Mouse (Mus musculus): ENCODE results near the gene Treml2. TPM values are rescaled to one million over a fixed set of nuclear protein-coding genes. Genes with fewer than 3 reads are reported as not detected.

Gene Treml2
- polyA plus RNA-seq, 1 experiment from 2014 or later, result 4.8 TPM

DNA sequence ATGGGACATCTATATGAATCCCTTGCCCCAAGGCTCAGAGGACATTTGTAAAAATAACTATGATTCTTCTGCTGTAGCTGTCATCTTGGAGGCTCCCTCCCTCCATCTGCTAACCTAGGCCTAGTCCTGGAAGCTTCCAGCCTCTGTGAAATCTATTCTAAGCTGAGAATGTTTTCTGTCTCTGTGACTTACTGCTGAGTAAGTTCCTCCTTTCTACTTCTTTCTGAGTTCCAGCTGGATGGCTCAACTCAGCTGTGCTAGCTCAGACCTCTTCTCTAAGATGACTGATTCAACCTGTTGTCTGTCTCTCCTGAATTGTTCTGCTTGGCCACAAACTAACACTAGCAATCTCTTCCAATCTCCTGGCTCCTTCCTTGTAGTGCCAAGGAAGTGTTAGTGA lies 20.9 kb upstream of the Treml2 start:
- Histone ChIP-seq H3K4me3 (ENCODE audit: low read depth, low read length) (no peak overlapping the region), H3K9ac (ENCODE audit: low read depth, low read length) (no peak overlapping the region), H3K4me2 (no peak overlapping the region), H3K36me3 (ENCODE audit: control insufficient read depth, insufficient read depth, low read length) (no peaks in the 10 kb centered on the region), H3K27me3 (replicated peaks; ENCODE audit: control insufficient read depth, insufficient read depth, low read length) (no peaks in the 10 kb centered on the region), H3K27ac (ENCODE audit: low read depth, low read length) (no peak overlapping the region), H3K9me3 (ENCODE audit: control insufficient read depth, low read length) (no peaks in the 10 kb centered on the region), H3K4me1 (replicated peaks; ENCODE audit: control insufficient read depth, insufficient read depth, low read length) (peaks cover 12% of the 10 kb centered on the region)
- ATAC-seq (replicated peaks; ENCODE audit: low FRiP score) (no peak), DNase-seq (ENCODE audit: low spot score) (no peak)

DNA sequence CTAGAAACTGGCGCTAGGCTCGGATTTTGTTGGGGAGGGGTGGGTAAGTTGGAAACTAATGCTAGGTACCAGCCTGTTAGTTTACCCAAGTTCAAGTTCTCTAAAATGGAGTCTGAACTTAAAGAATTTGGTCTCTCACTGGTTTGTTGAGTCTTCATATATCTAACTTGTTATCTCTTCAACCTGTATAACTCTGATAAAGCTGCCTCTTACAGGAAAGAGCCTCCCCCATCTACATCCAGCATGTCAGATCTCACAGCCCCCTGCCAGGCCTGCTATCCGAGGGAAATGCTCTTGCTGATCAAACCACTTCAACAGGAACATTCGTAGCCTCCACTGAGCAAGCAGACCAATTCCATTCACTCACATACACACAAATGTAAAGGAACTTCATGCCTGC lies 20.3 kb upstream of the Treml2 start:
- 64% methylated on average over 4 of the region's 4 CpGs for WGBS
- Histone ChIP-seq H3K4me1 (replicated peaks; ENCODE audit: control insufficient read depth, insufficient read depth, low read length) (peaks cover 12% of the 10 kb centered on the region), H3K4me2 (no peak overlapping the region), H3K9ac (ENCODE audit: low read depth, low read length) (no peak overlapping the region), H3K27me3 (replicated peaks; ENCODE audit: control insufficient read depth, insufficient read depth, low read length) (no peaks in the 10 kb centered on the region), H3K27ac (ENCODE audit: low read depth, low read length) (no peak overlapping the region), H3K36me3 (ENCODE audit: control insufficient read depth, insufficient read depth, low read length) (no peaks in the 10 kb centered on the region), H3K9me3 (ENCODE audit: control insufficient read depth, low read length) (no peaks in the 10 kb centered on the region), H3K4me3 (ENCODE audit: low read depth, low read length) (no peak overlapping the region)
- ATAC-seq (replicated peaks; ENCODE audit: low FRiP score) (no peak), DNase-seq (ENCODE audit: low spot score) (no peak)

- Histone ChIP-seq H3K9me3 (ENCODE audit: control insufficient read depth, low read length) (no peaks in the 10 kb centered on the region), H3K9ac (ENCODE audit: low read depth, low read length) (peak overlapping the region; percentile 72), H3K36me3 (ENCODE audit: control insufficient read depth, insufficient read depth, low read length) (no peaks in the 10 kb centered on the region), H3K4me3 (ENCODE audit: low read depth, low read length) (peak overlapping the region; percentile 49), H3K4me1 (replicated peaks; ENCODE audit: control insufficient read depth, insufficient read depth, low read length) (peaks cover 12% of the 10 kb centered on the region), H3K4me2 (peak overlapping the region; percentile 75), H3K27me3 (replicated peaks; ENCODE audit: control insufficient read depth, insufficient read depth, low read length) (no peaks in the 10 kb centered on the region), H3K27ac (ENCODE audit: low read depth, low read length) (peak overlapping the region; percentile 57)
- no peak for DNase-seq (ENCODE audit: low spot score)
- ATAC-seq (replicated peaks; ENCODE audit: low FRiP score), result peak; percentile 56
- WGBS, result 31% methylated on average over 18 of the region's 18 CpGs
These were observed 18.2 kb upstream of the Treml2 start for GRCm38 (mm10) chr17:48280943-48281738.

- Histone ChIP-seq H3K9ac (ENCODE audit: low read depth, low read length) (peak overlapping the region; percentile 72), H3K27me3 (replicated peaks; ENCODE audit: control insufficient read depth, insufficient read depth, low read length) (no peaks in the 10 kb centered on the region), H3K36me3 (ENCODE audit: control insufficient read depth, insufficient read depth, low read length) (no peaks in the 10 kb centered on the region), H3K4me2 (peak overlapping the region; percentile 75), H3K4me1 (replicated peaks; ENCODE audit: control insufficient read depth, insufficient read depth, low read length) (peaks cover 12% of the 10 kb centered on the region), H3K27ac (ENCODE audit: low read depth, low read length) (peak overlapping the region; percentile 57), H3K4me3 (ENCODE audit: low read depth, low read length) (peak overlapping the region; percentile 49), H3K9me3 (ENCODE audit: control insufficient read depth, low read length) (no peaks in the 10 kb centered on the region)
- ATAC-seq (replicated peaks; ENCODE audit: low FRiP score) (peak; percentile 65), DNase-seq (ENCODE audit: low spot score) (no peak)
- 5% methylated on average over 3 of the region's 3 CpGs for WGBS
These were observed 17.6 kb upstream of the Treml2 start for GRCm38 (mm10) chr17:48281739-48282085.

DNA sequence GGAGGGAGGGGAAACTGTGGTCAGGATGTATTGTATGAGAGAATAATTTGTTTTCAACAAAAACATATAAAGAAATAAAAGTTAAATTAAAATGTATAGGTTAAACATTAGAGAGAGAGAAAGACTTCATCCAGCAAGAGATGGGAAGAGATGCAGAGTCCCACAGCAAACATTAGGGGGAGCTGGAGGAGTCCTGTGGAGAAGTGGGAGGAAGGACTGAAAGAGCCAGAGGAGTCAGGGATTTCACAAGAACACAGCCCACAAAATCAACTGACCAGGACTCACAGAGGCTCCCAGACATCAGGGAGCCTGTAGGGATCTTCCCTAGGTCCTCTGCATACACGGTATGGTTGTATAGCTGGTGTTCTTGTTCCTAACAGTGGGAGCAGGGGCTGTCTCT lies 12.5 kb upstream of the Treml2 start:
- Histone ChIP-seq H3K9me3 (ENCODE audit: control insufficient read depth, low read length) (no peaks in the 10 kb centered on the region), H3K27ac (ENCODE audit: low read depth, low read length) (no peak overlapping the region), H3K36me3 (ENCODE audit: control insufficient read depth, insufficient read depth, low read length) (no peaks in the 10 kb centered on the region), H3K4me3 (ENCODE audit: low read depth, low read length) (no peak overlapping the region), H3K27me3 (replicated peaks; ENCODE audit: control insufficient read depth, insufficient read depth, low read length) (no peaks in the 10 kb centered on the region), H3K4me2 (no peak overlapping the region), H3K4me1 (replicated peaks; ENCODE audit: control insufficient read depth, insufficient read depth, low read length) (peaks cover 5% of the 10 kb centered on the region; the same call in 1 of the 2 replicates), H3K9ac (ENCODE audit: low read depth, low read length) (no peak overlapping the region)
- ATAC-seq (replicated peaks; ENCODE audit: low FRiP score), result no peak
- 30% methylated on average over 1 of the region's 1 CpGs for WGBS
- no peak for DNase-seq (ENCODE audit: low spot score)

DNA sequence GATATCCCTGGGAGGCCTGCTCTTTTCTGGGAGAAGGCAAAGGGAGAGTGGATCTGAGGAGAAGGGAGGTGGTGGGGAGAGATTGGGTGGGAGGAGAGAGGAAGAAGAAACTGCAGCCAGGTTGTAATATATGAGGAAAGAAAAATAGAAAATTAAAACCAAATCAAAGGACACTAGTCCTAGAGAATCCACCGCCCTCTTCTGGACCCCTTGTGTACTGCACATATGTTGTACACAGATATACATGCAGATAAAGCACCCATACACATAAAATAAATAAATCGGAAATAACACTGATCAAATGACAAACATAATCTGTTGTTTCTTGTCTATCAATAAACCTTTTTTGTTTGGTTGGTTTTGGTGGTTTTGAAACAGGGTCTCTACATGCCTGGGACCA lies 12.0 kb upstream of the Treml2 start:
- WGBS, result 51% methylated on average over 2 of the region's 2 CpGs
- DNase-seq (ENCODE audit: low spot score), result no peak

GRCm38 (mm10) chr17:48293500-48294194 lies 5.7 kb upstream of the Treml2 start:
- 59% methylated on average over 5 of the region's 5 CpGs for WGBS
- H3K4me2 ChIP-seq, result no peak overlapping the region
- ATAC-seq (replicated peaks; ENCODE audit: low FRiP score) (no peak), DNase-seq (ENCODE audit: low spot score) (no peak)
- H3K27ac ChIP-seq (ENCODE audit: low read depth, low read length), result no peak overlapping the region
- H3K36me3 ChIP-seq (ENCODE audit: control insufficient read depth, insufficient read depth, low read length), result no peaks in the 10 kb centered on the region
- peaks cover 4% of the 10 kb centered on the region for H3K4me1 ChIP-seq (replicated peaks; ENCODE audit: control insufficient read depth, insufficient read depth, low read length)
- H3K9ac ChIP-seq (ENCODE audit: low read depth, low read length), result no peak overlapping the region
- H3K9me3 ChIP-seq (ENCODE audit: control insufficient read depth, low read length), result no peaks in the 10 kb centered on the region
- no peaks in the 10 kb centered on the region for H3K27me3 ChIP-seq (replicated peaks; ENCODE audit: control insufficient read depth, insufficient read depth, low read length)
- no peak overlapping the region for H3K4me3 ChIP-seq (ENCODE audit: low read depth, low read length)

More for the DNA sequence above, 12.0 kb upstream of the Treml2 start:
- Histone ChIP-seq H3K9me3 (ENCODE audit: control insufficient read depth, low read length) (no peaks in the 10 kb centered on the region), H3K9ac (ENCODE audit: low read depth, low read length) (no peak overlapping the region), H3K27me3 (replicated peaks; ENCODE audit: control insufficient read depth, insufficient read depth, low read length) (no peaks in the 10 kb centered on the region), H3K4me1 (replicated peaks; ENCODE audit: control insufficient read depth, insufficient read depth, low read length) (peaks cover 5% of the 10 kb centered on the region; the same call in 1 of the 2 replicates), H3K27ac (ENCODE audit: low read depth, low read length) (no peak overlapping the region), H3K4me2 (no peak overlapping the region), H3K36me3 (ENCODE audit: control insufficient read depth, insufficient read depth, low read length) (no peaks in the 10 kb centered on the region), H3K4me3 (ENCODE audit: low read depth, low read length) (no peak overlapping the region)
- ATAC-seq (replicated peaks; ENCODE audit: low FRiP score), result no peak

- Histone ChIP-seq H3K4me3 (ENCODE audit: low read depth, low read length) (peak overlapping the region; percentile 54), H3K27me3 (replicated peaks; ENCODE audit: control insufficient read depth, insufficient read depth, low read length) (no peaks in the 10 kb centered on the region), H3K9ac (ENCODE audit: low read depth, low read length) (peak overlapping the region; percentile 76), H3K9me3 (ENCODE audit: control insufficient read depth, low read length) (no peaks in the 10 kb centered on the region), H3K27ac (ENCODE audit: low read depth, low read length) (peak overlapping the region; percentile 95), H3K4me1 (replicated peaks; ENCODE audit: control insufficient read depth, insufficient read depth, low read length) (peaks cover 24% of the 10 kb centered on the region), H3K4me2 (peak overlapping the region; percentile 83), H3K36me3 (ENCODE audit: control insufficient read depth, insufficient read depth, low read length) (no peaks in the 10 kb centered on the region; the same call in 1 of the 2 replicates)
- WGBS, result 27% methylated on average over 7 of the region's 7 CpGs
- no peak for DNase-seq (ENCODE audit: low spot score)
- no peak for ATAC-seq (replicated peaks; ENCODE audit: low FRiP score)
These were observed 458 bp downstream of the Treml2 start for GRCm38 (mm10) chr17:48299756-48300155.

Data from liver, embryonic 11.5 days (tissue).